Mouse (Mus musculus): ENCODE results near the gene Kcne1. TPM values are rescaled to one million over a fixed set of nuclear protein-coding genes. Genes with fewer than 3 reads are reported as not detected.

The Kcne1 gene
- not detected for total RNA-seq (2021)
- long read RNA-seq, experiment 1: 0 reads
- long read RNA-seq, experiment 2: 0 reads

GRCm38 (mm10) chr16:92359229-92359628, at the start of gene Kcne1:
Kcne1 (minus strand) TSS chr16:92359468.
- DNase-seq (ENCODE audit: low spot score in 2 of 2): no peak

- no peak for DNase-seq (ENCODE audit: low spot score in 2 of 2)
Observed at GRCm38 (mm10) chr16:92407883-92408282, 48.6 kb upstream of the Kcne1 start.

- no peak for DNase-seq (ENCODE audit: low spot score in 2 of 2)
Observed at GRCm38 (mm10) chr16:92404141-92404540, 44.9 kb upstream of the Kcne1 start.

GRCm38 (mm10) chr16:92403069-92403468, 43.8 kb upstream of the Kcne1 start:
- no peak for DNase-seq (ENCODE audit: low spot score in 2 of 2)

- DNase-seq (ENCODE audit: low spot score in 2 of 2): no peak
Observed at GRCm38 (mm10) chr16:92402216-92402615, 42.9 kb upstream of the Kcne1 start.

- DNase-seq (ENCODE audit: low spot score in 2 of 2): no peak
Observed at GRCm38 (mm10) chr16:92401206-92401605, 41.9 kb upstream of the Kcne1 start.

GRCm38 (mm10) chr16:92399490-92400458, 40.5 kb upstream of the Kcne1 start:
- peak; percentile 68 to 82 for DNase-seq (ENCODE audit: low spot score in 2 of 2)

DNA sequence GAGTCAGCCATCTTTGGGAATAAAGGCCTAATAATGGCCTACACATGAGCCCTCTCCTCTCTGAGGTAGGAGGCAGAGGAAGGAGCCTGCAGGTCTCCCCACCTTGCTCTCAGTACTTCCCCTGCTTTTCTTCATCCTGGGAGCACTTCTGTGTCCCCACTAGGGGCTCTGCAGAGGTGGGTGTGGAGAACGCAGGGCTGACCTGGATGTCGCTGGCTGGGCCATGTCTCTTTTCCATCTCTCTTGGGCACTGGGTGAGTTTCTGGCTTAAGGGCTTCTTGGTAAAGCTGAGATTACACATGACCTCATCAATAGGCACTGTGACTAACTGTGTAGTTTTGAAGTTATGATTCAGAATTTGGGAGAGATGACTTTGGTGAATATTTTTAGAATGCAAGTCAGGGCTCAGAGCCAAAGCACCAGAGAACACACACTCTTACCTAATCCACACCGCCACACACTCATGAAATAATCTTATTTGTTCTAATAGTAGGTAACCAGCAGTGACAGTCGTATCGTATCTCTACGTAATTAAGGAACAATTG, 39.4 kb upstream of the Kcne1 start:
- no peak for DNase-seq (ENCODE audit: low spot score in 2 of 2)

GRCm38 (mm10) chr16:92397745-92398573, 38.7 kb upstream of the Kcne1 start:
- DNase-seq (ENCODE audit: low spot score in 2 of 2): no peak

DNA sequence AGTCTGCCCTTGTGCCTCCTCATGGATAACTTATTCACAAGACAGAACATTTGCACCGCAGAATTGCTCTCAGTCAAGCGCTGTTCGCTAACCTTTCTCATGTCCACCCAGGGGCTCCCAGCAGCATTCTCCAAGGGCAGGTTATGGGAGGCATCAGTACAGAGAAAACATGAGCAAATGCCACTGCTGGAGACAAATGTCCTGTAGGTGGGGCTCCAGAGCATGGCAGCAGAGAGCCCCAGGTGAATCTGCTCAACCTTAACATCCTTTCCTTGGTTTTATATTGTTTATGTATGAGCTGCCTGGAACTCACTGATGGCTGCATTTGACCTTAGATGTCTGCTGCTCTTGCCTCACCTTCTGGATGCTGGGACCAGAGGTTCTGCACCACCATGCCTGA, 34.5 kb upstream of the Kcne1 start:
- no peak for DNase-seq (ENCODE audit: low spot score in 2 of 2)

DNA sequence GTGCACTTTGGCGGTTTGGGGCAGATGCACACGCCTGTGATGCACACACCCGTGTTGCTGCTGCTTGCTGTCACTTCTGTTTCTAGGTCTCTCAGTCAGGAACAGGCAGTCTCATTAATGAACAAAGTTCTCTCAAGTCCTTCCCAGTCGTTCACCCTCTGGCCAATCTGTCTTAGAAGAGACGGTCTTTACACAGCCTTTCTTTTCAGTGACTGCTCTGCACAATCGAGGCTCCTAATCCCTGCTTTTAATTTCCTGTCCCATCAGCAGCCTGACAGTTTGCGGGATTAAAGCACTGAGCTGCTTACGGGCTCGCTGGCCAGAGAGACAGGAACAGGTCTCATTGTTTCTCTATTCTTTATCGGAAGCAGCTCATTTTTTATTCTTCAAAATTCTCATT, 28.4 kb upstream of the Kcne1 start:
- DNase-seq (ENCODE audit: low spot score in 2 of 2): no peak

DNA sequence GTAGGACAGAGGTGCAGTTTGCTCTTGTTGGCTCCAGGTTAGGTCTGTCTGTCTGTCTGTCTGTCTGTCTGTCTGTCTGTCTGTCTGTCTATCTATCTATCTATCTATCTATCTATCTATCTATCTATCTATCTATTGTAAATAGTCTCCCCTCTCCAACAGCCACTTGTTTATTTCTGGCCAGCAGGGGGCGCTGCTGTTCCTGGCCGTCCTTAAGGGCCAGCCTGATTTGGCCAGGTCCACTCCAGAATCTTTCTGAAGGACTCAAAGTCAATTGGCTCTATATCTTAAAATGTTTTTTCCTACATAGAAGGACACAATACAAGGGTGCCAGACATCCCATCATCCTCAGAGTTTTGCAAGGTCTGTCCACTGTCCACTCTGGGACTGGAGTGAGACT, 25.8 kb upstream of the Kcne1 start:
- peak; percentile 73 to 81 for DNase-seq (ENCODE audit: low spot score in 2 of 2)

- no peak for DNase-seq (ENCODE audit: low spot score in 2 of 2)
Observed at GRCm38 (mm10) chr16:92383412-92383811, 24.1 kb upstream of the Kcne1 start.

GRCm38 (mm10) chr16:92382508-92382907, 23.2 kb upstream of the Kcne1 start:
- DNase-seq (ENCODE audit: low spot score in 2 of 2): no peak

DNA sequence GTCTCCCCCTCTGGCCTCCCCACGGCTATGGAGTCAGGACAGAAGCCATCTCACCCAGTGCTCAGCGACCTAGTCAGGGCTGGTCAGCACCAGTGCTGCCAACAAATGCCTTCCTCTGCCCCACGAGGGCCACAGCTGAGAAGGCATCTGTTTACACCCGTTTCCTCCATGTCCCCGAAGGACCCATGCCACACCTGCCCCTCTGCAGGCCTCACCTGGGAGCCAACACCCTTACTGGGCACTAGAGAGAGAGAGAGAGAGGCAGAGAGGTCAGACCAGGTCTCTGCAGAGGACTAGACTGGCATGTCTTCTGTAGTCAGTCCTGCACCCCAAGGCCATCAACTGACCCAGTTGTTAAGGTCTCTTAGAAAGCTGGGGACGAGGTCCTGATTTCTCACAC, 21.8 kb upstream of the Kcne1 start:
- no peak for DNase-seq (ENCODE audit: low spot score in 2 of 2)

DNA sequence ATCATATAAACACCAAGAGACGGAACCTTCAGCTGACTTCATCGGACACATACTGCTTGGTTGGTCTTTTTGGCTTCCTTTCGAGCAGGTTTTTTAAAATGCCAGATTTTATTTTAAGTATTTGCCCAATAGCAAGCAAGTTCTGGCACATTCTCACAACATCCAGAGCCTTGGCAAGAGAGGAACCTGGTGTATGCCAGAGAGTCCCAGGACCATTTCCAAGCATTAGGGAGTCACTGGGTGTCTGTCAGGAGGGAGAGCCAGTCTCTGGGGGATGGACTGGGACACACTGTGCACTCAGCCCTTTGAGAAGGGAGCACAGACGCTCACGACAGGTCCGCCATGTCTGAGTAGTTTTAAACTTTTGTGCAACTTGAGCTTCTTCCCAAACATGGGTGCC, 17.7 kb upstream of the Kcne1 start:
- no peak for DNase-seq (ENCODE audit: low spot score in 2 of 2)

DNA sequence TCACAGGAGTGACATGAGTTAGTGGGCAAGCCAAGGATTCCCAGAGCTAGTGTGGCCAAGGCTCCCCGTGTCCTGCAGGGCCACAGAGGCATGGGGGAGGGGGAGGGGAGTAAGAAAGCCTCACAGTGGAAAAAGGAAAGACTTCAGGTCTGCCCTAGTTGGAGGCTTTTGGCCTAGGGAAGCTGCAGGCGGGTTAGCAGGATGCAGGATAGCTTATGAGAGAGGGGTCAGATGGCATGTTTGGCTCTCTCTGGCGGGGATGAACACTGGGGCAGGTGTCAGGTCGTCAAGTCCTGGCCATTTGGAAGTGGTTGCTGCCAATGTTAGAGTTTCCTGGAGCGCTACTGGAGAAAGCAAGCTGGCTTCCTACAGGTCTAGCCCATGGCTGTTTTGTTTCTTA, 12.4 kb upstream of the Kcne1 start:
- DNase-seq (ENCODE audit: low spot score in 2 of 2): no peak

- DNase-seq (ENCODE audit: low spot score in 2 of 2): no peak
Observed at GRCm38 (mm10) chr16:92369260-92369659, 10.0 kb upstream of the Kcne1 start.

DNA sequence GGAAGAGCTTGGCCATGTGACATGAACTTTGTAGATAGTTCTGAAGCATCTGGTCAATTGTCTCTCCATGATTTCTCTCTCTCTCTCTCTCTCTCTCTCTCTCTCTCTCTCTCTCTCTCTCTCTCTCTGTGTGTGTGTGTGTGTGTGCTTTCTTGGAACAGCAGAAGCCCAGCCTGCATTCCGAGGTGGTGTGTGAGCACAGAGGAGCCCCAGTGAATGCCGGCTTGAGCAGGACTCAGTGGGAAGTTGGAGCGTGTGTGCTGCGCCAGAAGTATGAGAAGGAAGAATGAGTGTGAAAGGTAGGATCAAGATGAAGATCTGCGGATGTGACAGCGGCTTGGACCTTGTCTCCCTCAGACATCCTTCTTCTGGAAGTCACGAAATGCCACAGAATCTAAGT, 6.2 kb upstream of the Kcne1 start:
- no peak for DNase-seq (ENCODE audit: low spot score in 2 of 2)

- no peak for DNase-seq (ENCODE audit: low spot score in 2 of 2)
Observed at GRCm38 (mm10) chr16:92360711-92361110, 1.4 kb upstream of the Kcne1 start.

DNA sequence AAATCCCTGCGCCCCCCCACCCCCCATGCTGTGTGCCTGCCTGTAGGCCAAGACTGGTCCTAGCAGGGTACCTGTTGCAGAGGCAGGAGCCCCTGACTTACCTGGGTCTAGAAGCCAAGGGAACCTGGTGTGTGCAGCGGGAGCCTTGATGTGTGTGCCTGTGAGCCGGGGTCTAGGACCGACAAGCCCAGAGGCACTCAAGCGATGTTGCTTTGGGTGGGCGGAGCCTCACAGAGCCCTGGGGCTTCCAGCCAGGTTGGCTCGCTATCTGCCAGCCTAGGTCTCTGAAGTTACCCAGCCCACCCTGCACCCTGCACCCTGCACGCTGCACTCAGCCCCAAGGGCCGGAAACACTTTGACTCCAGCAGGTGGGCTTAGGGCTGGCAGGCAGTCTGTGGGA, 534 bp downstream of the Kcne1 start:
- no peak for DNase-seq (ENCODE audit: low spot score in 2 of 2)

GRCm38 (mm10) chr16:92357566-92357965, 1.7 kb downstream of the Kcne1 start:
- no peak for DNase-seq (ENCODE audit: low spot score in 2 of 2)
